Mouse (Mus musculus) kidney, adult 2 months (tissue): Measurements from ENCODE around the gene Rab11fip5.

Experiments
- CTCF ChIP-seq: fragments of 200-500 bp; conservative IDR thresholded peaks from 2 replicates; pipeline ENCODE4 v1.5.1; 2011; ENCODE audit warnings: low read depth, mild to moderate bottlenecking, control low read depth, low read length, moderate library complexity, mixed read lengths; ENCODE audit not compliant: insufficient read depth, insufficient read length
- POLR2A ChIP-seq: fragments of 200-500 bp; IDR thresholded peaks from one replicate; pipeline ENCODE4 v1.6.1; 2011; ENCODE audit warnings: low read depth, low read length, control low read depth

GRCm38 (mm10) chr6:85333732-85334131, 40.7 kb downstream of the Rab11fip5 start:
- TF ChIP-seq POLR2A (no peak), CTCF (no peak)
